Mouse (Mus musculus): ENCODE measurements around the gene Pbld1.

- TF ChIP-seq TAL1 (IDR thresholded peaks at IDR 0.05; ENCODE audit: low read length) (no peak), GATA1 (IDR thresholded peaks at IDR 0.05; ENCODE audit: low read length) (no peak)
Observed at GRCm38 (mm10) chr10:63113027-63113604, 53.2 kb downstream of the Pbld1 start.

Measured in erythroblast, embryonic 14.5 days (primary cell).